Mouse (Mus musculus): ENCODE measurements at regions not wholly inside any gene's neighbourhood (a gene's known extent, or its start where the extent isn't known, plus 50 kb on each side); places are given as distances from the start of the nearest gene placed in this dataset.

DNA sequence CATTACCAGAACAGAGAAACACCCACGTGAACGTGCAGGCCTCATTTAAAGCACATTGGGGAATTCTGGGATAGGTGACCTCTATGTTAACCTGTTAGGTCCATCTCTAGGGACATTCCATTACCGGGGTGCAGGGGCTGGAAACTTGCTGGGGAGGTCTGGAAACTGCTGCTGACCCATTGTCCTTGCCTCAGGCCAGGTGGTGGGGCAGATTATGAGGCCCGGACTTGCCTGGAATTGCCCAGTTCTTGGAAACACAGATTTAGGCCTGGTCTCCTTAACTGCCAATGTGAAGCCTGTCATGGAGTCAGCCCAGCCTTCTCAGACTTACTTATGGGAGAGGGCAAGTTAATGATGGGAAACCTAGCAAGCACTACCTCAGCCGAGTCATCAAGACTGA, 175.3 kb upstream of the Klf7 start:
- DNase-seq (ENCODE audit: low spot score in 2 of 2), result no peak

DNA sequence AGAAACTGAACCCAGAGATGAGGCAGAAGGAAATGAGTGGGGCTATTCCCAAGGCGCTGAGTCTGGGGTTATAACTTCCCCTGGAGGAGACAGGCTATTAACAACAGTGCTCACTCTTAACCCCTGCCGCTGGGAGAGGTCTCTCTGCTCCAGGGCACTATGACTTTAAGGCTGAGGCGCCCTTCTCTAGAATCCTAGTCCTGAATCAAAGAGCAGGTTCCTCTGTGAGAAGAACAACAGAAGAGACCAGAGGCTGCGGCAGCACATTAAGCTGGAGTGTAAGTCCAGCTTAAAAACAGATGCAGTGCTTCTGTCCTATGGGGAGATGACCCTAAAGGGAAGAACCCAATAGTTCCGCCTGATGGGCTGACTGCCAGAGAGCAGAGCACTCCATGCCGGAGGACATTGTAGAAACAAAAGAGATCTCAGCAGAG, 173.4 kb upstream of the Klf7 start:
- no peak for DNase-seq (ENCODE audit: low spot score in 2 of 2)

DNA sequence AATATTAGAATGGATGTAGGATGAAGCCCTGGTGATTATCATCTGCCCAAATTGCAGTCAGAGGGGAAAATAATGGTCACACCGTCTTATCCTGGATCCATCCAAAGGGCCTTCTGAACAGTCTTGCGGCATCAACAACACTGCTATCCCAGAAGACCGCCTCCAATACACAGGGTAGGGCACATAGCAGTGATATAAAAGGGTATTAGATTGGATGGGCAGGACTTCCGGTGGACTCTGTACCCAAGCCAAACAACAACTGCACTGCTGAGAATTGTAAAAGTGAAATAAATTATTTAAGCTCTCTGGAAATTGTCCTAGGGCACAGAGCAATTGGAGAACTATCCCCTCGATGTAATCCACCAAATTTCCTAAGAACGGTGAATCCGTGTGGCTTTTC, 173.0 kb upstream of the Klf7 start:
- no peak for DNase-seq (ENCODE audit: low spot score in 2 of 2)

DNA sequence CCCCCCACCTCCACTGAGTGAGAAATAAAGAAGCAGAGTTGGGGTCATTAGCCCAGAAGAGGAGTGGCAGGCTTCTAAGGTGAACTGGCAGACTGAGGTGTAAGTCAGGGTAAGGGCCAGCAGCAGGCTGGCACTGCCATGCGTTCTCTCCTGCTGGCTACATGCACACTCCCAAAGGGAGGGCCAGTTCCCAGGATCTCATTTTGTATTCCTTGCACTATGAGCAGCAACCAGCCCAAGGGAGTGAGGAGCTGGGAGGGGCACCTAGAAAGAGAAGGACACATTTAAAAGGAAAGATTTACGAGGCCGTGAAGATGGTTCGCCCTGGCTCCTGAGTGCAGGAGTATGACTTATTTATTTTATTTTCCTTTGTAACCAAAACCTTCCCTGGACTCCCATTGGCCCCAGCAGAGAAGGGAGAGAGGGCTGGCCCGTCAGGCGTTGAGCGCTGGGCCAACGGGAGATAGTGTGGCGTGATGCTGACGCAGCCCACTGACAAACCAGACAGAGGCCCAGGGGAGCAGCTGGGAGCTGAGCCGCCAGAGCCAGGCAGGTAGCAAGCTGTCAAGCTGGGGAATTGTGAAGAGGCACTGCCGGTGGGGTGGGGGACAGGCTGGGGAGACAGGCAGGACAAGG, 166.8 kb upstream of the Klf7 start:
- DNase-seq (ENCODE audit: low spot score in 2 of 2), result no peak

DNA sequence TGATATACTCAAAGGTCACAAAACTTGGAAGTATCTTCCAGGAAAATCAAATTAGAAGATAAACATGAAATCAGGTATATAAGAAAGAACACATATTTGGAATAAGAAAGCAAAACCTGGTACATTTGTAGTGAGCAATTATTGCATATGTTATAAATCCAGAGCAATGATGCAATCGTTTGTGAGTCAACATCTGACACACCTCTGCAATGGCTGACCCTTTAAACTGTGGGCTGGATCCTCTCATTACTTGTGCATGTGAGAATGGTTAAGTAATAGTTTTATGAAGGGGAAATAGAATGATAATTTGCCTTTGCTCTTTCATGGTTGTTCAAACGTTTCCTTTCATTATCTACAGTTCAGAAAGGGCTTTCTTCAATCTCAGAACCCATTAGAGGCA, 165.0 kb upstream of the Klf7 start:
- no peak for DNase-seq (ENCODE audit: low spot score in 2 of 2)

DNA sequence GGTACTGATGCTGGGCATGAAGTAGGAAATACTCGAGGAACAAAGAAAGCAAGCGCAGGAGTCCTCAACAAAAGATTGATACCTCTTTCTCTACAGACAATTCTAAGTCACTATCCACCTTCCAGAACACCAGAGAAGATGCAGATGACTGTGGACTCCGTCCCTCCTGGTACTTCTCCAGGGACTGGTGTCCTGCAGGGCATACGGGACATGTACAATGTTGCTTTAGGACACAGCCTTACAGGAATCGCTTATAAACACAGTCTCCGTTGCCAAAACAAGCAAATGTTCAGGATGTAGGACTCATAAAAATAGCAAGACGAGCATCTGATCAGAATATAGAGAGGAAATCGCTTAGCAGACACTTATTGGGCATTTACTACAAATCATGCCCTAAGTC, 162.6 kb upstream of the Klf7 start:
- DNase-seq (ENCODE audit: low spot score in 2 of 2), result no peak

DNA sequence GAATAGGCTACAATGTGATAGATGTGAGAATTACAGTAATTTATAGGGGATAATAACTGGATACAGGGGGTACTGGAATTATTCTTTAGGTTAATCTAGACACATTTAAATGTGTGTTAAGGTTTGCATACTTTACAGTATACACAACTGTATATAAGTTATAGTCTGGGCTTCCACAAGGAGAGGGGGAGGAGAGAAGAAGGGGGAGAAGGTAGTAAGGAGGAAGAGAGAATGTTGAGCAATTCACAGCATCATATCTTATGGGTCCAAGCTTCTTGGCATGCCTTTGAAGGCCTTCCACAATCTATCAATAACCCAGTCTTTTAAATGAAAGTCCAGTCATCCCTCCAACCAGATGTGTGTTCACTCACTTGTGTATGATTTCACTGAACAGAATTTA, 153.8 kb upstream of the Klf7 start:
- DNase-seq (ENCODE audit: low spot score in 2 of 2), result no peak

DNA sequence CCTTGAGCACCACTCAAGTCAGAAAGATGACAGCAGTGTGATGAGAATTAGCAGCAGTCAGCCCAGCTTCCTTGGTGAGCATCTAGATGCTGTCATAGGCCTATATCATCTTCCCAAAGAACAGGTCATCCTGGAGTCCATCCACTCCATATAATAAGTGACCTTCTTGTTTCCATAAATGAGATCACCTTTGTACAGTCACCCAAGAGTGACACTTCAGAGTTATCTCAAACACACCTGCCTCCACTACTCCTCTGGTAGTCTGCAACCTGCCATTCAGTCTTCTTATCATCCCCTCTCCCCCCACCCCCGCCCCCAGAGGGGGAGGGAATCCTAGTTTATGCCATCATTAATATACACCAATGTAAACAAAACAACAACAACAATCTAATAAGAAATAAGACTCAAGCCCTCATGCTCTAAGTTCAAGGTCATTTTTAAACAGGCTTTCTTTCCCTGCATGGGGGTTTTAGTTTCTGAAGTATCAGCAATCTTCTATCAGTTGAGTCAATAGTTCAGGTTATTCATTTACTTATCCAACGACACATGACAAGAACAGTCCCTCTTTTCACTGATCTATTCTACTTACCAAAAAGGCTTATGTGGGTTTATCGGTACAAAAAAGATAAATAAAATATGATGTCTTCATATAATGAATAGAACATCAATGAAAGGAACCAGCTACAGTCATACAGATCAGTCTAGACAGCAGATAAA, 153.2 kb upstream of the Klf7 start:
- no peak for DNase-seq (ENCODE audit: low spot score in 2 of 2)

DNA sequence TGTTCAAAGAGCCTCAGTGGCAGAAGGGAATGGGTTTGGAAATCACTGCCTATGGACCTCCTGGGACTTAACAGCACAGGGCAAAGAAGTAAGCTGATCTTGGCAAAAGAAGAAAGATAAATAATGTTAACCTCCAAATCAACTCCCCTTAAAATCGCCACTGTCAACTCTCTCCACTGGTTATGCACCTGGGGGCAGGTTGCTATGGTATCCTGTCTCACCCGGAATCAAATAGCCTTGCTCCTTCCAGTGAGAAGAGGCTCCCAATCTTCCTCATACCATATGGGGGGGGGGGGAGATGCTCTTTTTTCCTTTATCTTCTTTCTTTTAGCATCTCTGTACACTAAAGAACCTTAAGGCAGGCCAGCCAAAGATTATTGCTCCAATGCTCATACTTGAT, 135.2 kb upstream of the Klf7 start:
- DNase-seq (ENCODE audit: low spot score in 2 of 2), result no peak

DNA sequence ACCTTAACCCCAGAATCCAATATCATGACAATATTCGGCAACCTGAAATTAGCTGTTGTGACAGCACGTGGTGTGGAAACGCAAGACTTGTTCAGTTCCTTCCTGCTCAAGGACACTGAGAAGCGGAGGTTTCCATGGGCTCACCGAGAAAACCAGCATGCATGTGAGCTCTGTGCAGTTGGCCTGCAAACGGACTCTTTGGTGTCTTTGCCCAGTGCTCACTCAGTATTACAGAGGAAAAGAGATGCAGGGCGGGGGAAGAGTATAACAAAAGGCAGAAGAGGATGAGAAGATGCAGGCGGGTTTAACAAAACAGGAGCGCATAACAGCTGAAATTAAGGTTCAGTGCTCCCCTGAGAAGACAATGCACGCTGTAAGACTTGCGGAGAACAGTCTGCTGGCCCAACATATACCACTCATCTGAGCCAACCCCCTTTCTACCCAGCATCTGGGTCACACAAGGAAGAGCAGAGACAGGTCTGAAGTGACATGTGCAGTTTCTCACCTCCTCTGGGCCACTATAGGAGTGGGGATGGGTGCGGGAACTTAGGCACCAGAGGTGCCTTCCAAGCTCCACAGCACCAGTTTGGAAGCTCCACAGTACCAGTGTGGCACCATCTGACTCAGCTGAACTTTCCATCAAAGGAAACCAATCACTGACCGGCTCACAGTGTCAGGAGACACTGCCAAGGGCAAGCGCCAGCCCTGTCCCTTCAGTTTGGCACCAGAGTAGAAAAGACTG, 133.6 kb upstream of the Klf7 start:
- no peak for DNase-seq (ENCODE audit: low spot score in 2 of 2)

DNA sequence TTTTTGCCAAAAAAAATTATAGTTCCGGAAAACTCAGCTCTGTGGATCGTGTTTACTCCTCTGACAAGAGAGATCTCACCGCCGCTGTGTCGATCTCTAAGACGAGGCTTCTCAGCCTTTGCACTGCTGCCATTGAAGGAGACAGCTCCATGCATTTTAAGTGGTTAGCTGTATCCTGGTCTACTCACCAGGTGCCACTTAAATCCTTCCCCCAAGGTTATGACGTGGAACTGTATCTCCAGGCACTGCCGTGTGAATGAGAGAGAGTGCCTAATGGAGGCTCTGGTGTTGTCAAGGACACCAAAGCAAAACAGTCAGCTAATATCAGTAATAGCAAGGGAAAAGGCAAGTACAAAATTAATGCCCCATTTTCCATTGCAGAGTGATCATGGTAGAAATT, 132.6 kb upstream of the Klf7 start:
- DNase-seq (ENCODE audit: low spot score in 2 of 2), result no peak

DNA sequence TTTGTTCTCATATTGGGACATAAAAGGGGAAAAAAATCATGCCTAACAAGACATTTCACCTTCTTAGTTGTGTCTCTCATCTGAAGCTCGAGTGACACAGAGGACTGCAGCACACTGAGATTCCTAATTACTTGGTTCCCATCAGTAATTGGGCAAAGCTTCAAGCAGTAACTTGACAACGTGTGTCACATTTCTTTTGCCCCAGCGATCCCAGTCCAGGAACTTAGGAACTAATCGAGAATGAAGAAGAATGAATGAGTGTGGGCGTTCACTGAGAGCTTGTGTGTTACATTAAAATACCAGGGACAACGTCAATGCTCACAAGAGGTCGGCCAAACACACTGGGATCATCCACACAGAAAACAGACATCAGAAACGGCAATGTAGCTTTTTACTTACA, 131.9 kb upstream of the Klf7 start:
- DNase-seq (ENCODE audit: low spot score in 2 of 2), result no peak

DNA sequence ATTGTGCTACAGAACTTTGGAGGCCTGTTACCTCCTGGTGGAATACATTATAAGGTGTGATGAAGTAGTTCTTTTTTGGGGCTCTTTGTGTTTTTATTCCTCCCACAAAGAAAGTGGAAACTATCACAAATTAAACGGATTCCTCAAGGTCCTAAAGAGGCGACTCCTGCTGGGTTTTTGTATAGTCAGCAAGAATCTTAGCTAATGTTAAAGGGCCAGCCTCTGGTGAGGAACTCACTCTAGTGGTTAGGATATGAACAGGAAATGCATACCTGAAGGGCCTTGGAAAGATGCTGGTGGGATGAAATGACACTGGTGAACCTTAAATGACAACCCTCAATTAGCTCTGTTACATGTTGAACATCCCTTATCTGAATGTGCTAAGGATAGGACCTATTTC, 120.3 kb upstream of the Klf7 start:
- DNase-seq (ENCODE audit: low spot score in 2 of 2), result no peak

DNA sequence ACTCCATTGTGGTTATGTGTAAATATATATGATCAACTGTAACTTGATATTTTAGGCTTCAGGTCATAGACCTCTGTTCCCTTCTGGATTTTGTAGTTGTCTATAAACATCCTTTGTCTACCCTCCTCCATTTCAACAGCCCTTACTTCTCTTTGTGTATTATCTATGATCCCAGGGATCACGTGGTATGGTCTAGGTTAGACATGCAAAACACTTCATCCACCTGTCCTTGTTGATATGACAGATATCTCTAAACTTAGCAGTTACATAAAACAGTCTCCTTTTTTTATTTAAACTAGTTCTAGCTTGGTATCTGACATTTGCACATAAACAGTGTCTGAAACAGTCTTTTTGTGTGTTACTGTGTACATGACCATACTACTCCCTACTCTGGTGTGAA, 107.6 kb upstream of the Klf7 start:
- no peak for DNase-seq (ENCODE audit: low spot score in 2 of 2)

DNA sequence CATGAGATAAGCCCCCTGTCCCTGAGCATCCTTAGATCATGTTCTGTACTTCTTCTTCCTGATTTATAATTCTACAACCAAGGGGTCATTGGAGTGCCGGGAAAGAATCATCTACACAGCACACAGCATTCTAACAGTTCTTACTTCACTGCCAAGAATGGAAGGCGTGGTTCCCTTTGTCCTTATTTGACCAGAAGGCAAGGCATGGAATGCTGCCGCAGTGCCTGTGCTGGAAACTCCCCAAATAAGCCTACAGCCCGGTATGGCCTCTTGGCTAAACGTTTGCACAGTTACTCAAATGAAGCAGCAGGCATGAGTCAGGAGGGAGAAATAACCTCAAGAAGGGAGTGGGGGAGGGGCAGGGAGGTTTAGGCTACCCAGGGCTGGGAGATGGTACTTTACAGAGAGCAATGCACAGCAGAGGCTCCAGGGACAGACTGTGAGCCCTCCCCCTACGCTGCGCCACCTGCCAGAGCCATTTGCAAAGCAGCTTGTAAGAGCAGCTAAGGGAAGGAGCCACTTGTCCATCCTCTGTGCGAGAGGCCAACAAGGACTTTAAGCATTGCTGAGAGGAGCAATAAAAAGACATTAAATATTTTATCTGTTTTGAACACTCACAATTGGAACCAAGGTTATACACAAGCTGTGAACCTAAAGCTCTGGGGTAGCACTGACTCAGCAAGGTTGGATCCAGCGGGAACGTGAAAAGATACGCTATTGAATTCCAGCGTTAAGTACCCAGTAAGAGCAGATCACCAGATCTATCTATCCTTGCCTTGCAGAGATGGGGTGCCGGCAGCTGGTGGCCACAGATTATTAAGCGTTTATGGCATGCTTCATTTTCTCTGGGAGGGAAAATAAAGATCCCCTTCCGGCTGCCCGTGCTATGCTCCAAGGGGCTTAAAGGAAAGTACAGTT, 104.2 kb upstream of the Klf7 start:
- peak; percentile 31 to 49 for DNase-seq (ENCODE audit: low spot score in 2 of 2)

DNA sequence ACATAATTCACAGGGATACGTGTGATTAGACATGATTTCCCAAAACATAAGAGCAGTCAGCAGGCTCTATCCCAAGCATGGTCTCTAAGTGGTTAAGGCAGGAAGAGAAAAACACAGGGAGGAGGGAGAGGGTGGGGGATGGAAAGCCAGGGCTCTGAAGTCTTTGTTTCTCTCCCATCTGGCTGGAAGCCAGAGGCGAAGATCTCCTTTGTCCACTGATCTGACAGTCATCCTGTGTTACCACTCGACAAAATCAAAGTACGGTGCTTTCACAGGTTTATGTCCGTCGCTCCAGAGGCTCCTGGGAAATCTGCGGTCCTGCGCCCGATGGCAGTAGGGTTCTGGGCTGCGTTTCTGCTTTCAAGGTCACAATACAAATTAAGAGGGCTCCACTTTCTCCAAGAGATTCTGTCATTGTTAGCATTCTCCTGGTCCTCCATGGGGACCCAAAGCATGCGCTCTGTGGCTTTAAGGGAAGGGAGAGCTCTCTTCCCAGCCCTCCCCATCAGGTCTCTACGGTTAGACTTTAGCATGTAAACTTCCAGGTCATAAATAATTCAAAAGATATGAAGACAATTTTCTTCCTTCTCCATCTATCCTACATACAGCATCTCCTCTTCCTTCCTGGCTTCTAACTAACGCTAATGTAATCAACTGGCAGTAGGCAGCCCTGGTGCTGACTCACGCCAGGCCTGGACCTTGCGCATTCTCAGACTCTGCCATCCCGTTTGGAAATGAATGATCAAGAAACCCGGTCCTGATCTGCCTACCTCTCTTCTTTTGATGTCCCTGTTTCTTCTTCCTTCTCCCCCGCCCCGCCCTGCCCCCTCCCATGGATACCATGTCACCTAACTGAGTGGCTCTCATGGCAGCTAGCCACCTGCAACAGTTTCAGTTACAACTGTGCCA, 102.0 kb upstream of the Klf7 start:
- no peak for DNase-seq (ENCODE audit: low spot score in 2 of 2)

DNA sequence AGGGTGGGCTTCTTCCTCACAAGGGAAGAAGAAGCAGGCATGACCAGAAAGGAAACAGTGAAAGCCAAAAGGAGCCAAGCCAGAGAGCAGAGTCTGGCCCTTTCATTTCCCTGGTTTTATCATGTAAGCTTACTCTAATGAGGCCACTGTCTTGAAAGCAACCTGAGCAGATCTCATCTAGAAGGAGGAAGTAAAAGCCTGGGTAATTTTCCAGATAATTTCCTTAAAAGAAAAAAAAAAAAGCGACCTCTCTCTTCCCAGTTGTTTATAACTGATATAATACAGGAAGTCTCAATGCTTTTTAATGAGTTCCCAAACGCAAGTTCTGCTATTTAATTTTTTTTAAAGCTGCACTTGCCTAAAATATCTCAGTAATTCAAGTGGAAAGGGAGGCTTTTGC, 100.4 kb upstream of the Klf7 start:
- no peak for DNase-seq (ENCODE audit: low spot score in 2 of 2)

DNA sequence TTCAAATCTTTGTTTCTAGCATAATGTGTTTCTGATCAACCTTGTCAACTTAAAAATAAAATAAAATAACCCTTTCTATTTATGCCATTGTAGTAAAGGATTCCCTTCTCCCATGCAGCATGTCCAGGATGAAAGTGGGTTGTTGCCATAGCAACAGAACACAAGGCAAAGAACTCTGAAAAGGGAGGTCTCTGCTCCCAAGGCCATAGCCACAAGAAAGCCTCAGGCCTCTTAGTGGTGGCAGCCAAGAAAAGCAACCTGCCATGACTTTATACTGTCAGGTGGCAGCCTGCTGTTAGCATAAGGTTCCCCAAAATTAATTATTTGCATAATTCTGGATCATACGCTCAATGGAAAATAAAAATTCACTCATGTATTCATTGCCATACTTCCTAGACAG, 98.4 kb upstream of the Klf7 start:
- DNase-seq (ENCODE audit: low spot score in 2 of 2), result no peak

DNA sequence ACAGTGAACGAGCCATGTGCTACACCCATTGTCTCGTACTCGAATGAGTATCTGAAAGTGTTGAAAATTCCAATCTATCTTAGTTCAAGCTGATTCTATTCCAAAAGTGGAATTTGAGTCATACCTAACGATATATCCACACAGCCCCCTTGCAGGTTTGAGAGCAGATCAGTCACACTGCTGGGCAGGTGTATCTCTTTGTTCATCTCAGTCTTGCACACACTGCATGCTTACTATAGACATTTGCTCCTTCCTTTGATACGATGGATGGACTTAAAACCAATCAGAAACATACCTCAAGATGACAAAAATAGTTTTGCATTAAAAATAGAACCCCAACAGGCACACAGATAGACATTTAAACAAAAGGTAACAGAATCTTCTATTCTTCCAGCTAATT, 98.0 kb upstream of the Klf7 start:
- no peak for DNase-seq (ENCODE audit: low spot score in 2 of 2)

DNA sequence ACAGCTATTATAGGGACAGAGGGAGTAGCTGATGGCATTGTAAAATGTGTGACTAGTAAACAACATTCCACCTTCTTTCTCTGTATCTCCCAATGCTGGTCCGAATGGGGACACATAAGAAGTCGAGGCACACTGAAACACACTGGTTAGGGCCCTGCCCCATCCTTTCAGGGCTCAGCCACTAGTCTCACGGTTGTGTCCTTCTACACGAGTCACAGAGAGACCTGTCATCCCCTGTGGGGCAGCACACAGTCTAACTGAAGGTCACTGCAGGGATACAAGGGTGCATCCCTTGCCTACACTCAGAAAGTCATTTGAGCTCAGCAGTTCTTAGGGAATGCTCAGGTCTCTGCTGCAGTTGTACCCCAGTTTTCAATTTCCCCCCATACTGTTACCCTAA, 93.6 kb upstream of the Klf7 start:
- DNase-seq (ENCODE audit: low spot score in 2 of 2), result no peak

DNA sequence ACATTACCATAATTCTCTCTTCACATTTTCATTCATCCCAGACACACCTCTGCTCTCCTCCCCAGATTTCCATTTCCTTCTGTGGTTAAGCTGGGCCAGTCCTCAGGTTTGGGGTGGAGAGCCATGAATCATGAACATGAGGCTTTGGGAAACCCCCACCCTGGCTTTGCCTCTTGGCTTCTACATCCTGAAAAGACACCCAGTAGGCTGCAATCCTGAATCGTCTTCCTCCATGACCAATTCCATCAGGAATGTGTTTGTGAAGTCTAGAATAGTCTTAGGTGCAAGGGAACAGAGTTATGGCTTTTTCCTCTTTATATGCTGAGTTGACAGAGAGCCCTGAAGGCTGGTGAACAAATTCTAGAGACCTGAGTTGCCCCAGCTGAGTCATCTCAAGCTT, 87.0 kb upstream of the Klf7 start:
- DNase-seq (ENCODE audit: low spot score in 2 of 2), result no peak
